Mouse (Mus musculus) heart, adult 11 months (tissue): ENCODE data around the gene 4930444G20Rik.

Source experiments
- DNase-seq: peaks from one replicate; pipeline ENCODE4 v3.0.0; 2022

Gene 4930444G20Rik

GRCm38 (mm10) chr10:22067979-22068378 is at the start of gene 4930444G20Rik:
TSS of gene 4930444G20Rik (minus strand) at chr10:22068079.
- DNase-seq = peak; percentile 39

- no peak for DNase-seq
Measured at GRCm38 (mm10) chr10:22074531-22074930, 6.7 kb upstream of the 4930444G20Rik start.

GRCm38 (mm10) chr10:22072739-22073138 is 4.9 kb upstream of the 4930444G20Rik start:
- peak; percentile 49 for DNase-seq

- DNase-seq = peak; percentile 2
Measured at GRCm38 (mm10) chr10:22070576-22070975, 2.7 kb upstream of the 4930444G20Rik start.

- DNase-seq = peak; percentile 18
Measured at GRCm38 (mm10) chr10:22070168-22070567, 2.3 kb upstream of the 4930444G20Rik start.

- peak; percentile 52 for DNase-seq
Measured at GRCm38 (mm10) chr10:22059415-22059814, 8.5 kb downstream of the 4930444G20Rik start.

GRCm38 (mm10) chr10:22059026-22059325 is 8.9 kb downstream of the 4930444G20Rik start:
- no peak for DNase-seq

GRCm38 (mm10) chr10:22058218-22059025 is 9.5 kb downstream of the 4930444G20Rik start:
- peak; percentile 98 for DNase-seq

GRCm38 (mm10) chr10:22055308-22055707 is 12.6 kb downstream of the 4930444G20Rik start:
- no peak for DNase-seq

GRCm38 (mm10) chr10:22036256-22036655 is 31.6 kb downstream of the 4930444G20Rik start:
- peak; percentile 88 for DNase-seq

- no peak for DNase-seq
Measured at GRCm38 (mm10) chr10:22034303-22034702, 33.6 kb downstream of the 4930444G20Rik start.

GRCm38 (mm10) chr10:22018618-22019017 is 49.3 kb downstream of the 4930444G20Rik start:
- peak; percentile 34 for DNase-seq

GRCm38 (mm10) chr10:22017469-22018159 is 50.3 kb downstream of the 4930444G20Rik start:
- DNase-seq = peak; percentile 77
